Mouse (Mus musculus): ENCODE measurements around the gene Extl2.

Extl2 gene

DNA sequence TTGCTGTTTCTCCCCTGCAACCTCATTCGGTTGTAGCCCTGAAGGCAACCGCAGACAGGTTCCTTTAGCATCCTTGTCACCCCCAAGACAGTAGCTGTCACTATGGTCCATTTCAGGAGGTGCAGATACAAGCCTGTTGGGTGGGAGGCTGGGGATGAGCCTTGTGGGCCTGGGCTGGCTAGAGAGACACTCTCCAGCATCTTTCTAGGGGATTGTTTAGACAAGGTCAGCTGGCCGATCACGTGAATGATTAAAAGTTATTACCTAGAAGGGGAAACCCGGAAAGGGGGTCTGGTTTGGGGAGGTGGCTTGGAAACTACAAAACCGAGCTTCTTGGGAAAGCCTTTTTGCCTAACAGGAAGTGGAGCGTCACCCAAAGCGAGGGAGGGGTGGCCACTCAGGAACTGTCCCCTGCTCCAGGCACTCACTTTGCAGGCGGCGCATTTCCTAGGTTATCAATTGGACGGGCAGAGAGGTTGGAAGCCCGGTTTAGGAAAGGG is 729 bp downstream of the Extl2 start:
- DNase-seq (ENCODE audit: low read depth, low spot score) = peak; percentile 68

DNA sequence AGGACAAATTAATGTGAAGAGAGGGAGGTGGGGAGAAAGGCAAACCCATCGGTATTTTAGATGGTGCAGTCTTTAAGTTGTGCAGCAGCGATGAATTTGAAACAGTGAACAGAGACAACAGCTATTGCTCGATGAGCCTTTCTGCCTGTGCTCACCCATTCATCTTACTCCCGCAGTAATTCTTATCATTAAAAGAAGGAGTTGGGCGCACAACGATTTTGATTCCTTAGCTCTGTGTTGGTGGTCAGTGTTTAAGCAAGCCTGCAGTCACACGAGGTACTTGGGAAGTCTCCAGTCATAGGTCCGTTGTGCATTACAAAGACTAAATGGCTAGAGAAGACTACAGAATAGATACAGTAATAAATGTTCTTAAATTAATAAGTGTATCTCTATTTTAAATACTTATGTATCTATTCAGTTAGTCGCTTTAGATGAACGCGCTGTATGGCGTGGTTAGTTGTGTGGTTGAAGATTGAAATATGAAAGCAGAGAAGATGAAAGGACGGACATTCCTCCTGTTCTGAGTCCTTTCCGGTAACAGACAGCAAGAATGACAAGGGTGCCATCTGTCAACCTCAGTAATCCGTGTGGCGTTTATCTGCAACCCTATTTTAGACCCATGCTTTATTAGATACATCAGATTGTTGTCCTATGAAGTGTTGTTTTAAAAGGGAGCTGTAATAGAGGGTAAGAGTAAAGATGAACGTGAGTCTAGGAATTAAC is 2.5 kb downstream of the Extl2 start:
- DNase-seq (ENCODE audit: low read depth, low spot score) = no peak

DNA sequence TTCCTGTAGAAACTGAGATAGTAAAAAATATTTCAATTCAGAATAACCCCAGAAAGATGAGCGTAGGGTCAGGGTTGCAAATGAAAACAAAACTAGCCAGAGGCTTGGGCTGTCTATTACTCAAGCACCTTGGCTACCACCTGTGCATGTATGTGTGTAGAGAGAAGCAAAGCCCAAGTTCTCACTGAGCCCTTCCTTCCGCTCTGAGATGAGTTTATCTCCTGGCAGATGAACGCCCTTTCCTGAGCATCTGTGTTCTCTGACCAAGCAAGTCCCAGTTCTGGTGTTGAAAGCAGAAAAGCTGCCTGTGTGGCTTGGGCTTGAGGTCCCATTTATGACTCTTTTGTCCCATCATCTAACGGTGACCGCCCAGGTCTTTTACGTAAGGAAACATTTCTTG is 7.6 kb downstream of the Extl2 start:
- no peak for DNase-seq (ENCODE audit: low read depth, low spot score)

DNA sequence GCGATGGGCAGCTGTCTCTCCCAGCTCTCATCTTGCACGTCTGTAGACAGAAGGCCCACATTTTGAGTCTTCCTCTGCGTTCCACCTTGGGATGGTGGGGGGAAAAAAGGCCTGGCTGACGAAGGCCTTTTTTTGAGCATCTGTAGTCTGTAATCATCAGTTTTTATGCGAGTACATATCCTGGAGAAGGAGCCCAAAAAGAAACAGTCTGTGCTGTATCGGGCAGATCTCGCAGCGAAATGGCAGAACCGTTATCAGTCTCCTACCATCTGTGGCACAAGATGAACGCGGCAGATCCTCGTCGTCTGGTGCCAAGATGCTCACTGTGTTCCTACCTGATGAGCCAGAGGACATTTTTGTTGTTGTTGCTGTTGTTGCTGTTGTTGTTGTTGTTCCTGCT is 8.9 kb downstream of the Extl2 start:
- DNase-seq (ENCODE audit: low read depth, low spot score) = no peak

DNA sequence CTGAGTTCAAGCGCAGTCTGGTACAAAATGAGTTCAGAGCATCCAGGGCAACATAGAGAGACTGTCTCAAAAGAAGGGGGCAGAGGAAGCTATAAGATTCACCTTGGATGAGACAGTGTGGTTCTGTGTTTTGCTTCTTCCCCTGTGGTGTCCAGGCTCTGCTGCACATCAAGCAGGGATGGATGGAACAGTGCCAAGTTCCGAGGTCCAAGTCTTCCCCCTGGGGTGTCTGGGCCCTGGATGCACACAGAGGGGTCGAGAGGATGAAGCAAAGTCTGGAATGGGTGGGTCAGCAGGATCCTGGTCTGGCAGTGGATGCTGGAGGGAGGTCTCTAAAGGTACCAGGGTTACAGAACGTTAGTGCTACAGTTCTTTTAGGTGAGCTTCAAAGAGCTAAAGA is 11.3 kb downstream of the Extl2 start:
- DNase-seq (ENCODE audit: low read depth, low spot score) = no peak

DNA sequence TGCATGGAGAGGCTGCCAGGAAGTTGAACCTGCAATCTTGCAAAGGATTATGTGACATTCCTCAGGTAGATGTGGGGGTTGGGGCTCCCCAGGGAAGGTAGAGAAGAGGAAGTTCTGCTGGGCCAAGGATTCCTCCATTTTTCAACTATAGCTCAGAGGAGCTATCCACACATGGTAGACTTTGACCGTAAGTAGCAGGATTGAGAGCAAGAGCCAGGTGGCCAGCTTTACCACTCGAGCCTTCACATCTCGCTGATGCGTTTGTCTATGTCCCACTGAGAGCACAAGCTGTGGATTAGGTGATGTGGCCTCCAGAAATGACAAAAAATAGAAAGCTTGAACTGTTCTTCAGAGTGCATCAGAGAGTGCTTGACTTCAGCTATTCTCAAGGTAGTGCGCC is 11.9 kb downstream of the Extl2 start:
- DNase-seq (ENCODE audit: low read depth, low spot score) = no peak

DNA sequence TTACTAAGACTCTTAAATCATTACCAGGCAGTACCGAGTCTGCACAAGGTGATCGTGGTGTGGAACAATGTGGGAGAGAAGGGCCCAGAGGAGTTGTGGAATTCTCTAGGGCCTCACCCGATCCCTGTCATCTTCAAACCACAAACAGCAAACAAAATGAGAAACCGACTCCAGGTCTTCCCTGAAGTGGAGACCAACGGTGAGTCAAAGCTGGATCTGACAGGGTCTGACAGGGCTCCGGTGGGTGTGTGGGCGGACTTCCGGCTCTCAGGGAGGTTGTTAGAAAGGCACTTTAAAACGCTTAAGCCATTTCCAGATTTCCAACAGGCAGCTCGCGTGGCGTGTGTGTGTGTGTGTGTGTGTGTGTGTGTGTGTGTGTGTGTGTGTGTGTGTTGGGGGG is 17.0 kb downstream of the Extl2 start:
- no peak for DNase-seq (ENCODE audit: low read depth, low spot score)

DNA sequence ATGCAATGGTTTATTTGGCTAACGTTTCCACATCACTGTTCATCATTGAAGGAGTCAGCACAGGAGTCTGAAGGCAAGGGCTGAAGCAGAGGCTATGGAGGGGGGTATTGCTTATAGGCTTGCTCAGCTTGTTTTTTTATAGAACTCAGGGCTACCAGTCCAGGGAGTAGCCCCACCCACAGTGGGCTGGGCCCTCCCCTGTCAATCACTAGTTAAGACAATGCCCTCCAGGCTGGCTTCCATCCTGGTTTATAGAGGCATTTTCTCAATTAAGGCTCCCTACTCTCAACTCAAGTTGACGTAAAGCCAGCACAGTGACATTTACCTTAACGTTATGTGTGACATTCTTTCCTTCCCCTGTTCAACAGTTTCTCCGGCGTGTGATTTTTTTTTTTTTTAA is 17.4 kb downstream of the Extl2 start:
- DNase-seq (ENCODE audit: low read depth, low spot score) = no peak

DNA sequence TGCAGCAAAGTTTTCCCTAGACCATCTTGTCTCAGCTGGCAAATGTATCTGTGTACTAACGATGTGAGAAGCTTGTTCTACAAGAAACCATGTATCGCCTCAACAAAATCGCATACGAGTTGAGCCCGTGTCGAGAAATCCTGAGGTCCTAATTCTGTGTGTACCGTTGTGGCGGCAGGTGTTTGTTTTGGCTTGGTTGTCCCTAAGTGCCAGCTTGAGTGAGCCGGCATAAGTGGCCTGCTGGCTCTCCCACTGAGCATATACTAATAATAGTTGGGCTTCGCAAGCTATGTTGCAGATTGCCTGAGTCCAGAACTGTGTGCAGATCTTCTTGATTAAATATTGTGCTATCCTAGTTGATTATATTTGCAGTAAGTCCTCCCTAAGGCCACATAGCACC is 18.4 kb downstream of the Extl2 start:
- no peak for DNase-seq (ENCODE audit: low read depth, low spot score)

DNA sequence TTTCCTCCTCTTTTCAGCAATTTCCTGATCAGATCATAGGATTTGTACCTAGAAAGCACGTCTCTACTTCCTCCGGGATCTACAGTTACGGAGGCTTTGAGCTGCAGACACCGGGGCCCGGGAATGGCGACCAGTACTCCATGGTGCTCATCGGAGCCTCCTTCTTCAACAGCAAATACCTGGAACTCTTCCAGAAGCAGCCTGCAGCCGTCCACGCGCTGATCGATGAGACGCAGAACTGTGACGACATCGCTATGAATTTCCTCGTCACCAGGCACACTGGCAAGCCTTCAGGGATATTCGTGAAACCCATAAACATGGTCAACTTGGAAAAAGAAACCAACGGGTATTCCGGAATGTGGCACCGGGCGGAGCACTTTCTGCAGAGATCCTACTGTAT is 19.7 kb downstream of the Extl2 start:
- no peak for DNase-seq (ENCODE audit: low read depth, low spot score)

DNA sequence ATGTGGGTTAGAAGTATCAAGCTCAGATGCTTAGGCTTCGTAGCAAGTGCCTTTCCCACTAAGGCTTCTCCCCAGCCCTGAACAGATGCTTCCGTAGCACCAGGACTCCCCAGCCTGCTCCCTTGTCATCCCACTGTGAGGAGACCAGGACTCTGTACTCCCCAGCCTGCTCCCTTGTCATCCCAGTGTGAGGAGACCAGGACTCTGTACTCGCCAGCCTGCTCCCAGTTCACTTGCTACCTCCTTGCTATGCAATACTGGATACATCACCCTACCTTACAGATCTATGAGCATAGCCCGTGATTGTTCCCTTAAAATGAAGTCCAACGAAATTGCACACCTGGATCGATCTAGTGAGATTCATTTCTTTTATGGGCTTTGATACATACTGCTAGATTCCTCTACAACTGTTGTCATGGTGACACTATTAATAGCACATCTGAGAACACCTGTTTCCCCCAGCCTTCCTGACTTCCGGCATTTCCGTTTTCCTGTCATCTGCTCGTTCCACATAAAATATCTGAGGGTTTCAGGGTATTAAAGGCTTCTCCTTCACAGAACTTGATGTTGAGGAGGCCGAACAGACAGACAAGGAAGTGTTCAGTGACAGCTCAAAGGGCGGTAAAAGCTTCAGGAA is 23.0 kb downstream of the Extl2 start:
- DNase-seq (ENCODE audit: low read depth, low spot score) = no peak

DNA sequence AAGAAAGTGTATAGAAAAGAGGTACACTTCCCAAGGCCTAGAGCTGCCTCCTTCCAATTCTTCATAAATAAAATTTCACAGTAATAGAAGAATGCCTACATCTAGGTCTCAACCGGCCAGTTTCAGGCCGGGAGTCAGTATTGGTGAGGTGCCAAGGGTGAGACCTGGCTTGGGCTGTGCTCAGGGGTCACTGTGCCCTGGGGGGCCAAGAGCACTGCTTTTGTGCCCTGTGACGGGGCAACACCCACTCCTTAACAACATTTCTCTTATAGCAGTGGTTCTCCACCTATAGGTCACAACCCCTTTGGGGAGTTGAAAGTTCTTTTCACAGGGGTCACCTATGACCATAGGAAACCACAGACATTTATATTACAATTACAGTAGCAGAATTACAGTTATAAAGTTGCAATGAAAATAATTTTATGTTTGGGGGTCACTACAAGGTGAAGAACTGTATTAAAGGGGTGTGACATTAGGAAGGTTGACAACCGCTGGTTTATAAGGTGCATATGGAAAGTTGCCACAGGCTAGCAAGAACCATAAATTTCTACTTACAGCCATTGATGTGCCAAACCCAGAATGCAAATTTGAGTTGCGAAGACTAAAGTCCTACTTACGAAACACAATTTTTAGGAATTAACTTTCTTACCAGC is 26.1 kb downstream of the Extl2 start:
- no peak for DNase-seq (ENCODE audit: low read depth, low spot score)

DNA sequence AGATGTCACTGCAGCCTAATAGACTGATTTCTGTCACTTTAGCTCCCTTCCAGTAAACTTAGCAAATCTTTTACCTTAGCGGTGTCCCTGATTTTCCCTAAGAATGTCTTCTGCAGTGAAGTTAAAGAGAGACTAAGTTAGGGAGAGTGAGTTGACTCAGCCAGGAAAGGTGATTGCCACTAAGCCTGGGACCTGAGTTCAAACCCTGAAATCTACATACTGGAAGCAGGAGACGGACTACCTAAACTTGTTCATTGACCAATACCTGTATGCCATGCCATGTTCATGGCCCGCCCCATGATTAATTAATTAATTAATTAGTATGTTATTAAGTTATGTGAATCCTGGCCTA is 26.6 kb downstream of the Extl2 start:
- DNase-seq (ENCODE audit: low read depth, low spot score) = peak; percentile 39

DNA sequence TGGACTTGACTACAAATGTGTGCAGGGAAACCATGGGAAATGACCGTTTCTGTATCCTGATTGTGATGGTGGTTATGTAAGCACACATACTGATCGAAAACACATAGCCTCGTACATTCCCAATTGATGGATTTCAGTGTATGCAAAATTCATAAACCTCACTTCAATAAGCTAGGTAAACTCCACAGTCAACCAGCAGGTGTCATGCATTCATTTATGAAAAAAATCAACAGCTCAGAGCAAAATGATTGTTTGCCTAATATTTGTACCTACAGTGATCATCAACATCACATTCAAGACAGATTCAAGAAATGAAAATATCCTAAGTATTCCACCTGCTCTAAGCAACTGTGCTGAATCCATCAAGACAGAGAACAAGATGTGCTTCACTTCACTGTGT is 33.5 kb downstream of the Extl2 start:
- no peak for DNase-seq (ENCODE audit: low read depth, low spot score)

DNA sequence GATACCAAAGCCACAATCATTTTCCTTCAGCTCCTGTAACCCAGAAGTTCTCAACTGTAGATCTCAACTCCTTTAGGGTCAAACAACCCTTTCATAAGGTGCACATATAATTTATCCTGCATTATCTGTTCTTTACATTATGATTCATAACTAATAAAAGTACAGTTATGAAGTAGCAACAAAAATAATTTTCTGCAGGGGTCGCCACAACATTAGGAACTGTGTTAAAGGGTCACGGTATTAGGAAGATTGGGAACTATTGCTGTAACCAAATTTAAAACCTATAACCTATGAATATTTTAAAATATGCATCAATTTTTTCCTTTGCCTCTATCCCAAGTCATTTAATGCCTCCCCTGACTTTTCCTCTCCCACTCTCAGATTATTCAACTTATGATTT is 38.7 kb downstream of the Extl2 start:
- DNase-seq (ENCODE audit: low read depth, low spot score) = no peak

DNA sequence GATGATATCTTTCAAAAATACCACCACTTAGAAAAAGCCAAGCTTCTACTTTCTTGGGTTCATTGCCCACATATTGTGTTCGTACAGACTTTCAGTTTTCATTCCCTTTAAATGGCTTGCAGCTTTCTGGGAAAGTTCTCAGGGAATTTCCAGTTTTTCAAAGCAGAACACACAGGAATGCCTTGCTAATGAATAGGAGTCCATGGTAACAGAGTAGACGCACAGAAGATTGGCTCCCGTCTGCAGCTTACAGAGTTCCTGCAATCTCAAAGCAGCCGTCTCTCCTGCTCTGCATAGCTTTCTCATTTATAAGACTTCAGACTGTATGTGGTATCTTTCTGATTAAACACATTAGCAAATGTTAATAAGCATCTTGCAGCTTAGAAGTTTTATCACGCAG is 39.8 kb downstream of the Extl2 start:
- no peak for DNase-seq (ENCODE audit: low read depth, low spot score)

DNA sequence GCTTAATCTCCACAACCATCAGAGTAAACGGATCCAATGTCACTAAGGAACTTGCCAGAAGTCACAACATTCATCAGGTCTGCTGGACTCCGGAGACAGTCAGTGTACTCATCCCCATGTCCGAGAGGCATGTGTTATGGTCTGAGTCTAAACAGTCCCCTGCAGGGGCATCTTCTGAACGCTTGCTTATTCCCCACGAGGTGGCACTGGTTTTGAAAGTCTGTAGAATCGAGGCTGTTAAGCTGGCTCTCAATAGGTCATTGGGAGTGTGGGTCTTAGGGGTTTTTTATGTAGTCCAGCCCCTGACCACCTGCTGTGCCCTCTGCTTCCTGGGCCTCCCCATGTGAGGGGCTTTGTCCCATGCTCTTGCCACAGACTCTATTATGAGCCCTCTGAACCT is 49.8 kb downstream of the Extl2 start:
- no peak for DNase-seq (ENCODE audit: low read depth, low spot score)

DNA sequence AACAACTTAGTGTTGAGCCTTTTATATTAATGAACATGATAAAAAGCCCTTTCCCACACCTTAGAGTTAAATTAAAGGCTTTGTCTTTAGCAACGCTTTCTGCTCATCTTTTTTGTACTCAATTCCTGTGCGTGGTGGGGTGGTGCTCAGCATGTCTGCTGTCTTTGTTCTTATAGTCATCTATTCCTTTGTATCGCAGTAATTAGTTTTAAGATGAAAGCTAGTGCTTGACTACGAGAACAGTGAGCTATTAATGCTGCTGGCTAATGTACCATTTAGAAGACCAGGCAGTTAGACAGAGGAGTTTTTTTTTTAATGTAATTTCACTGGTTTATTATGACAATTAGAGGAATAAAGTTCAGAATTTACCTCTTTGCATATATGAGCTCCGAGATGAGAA is 53.1 kb downstream of the Extl2 start:
- DNase-seq (ENCODE audit: low read depth, low spot score) = no peak

DNA sequence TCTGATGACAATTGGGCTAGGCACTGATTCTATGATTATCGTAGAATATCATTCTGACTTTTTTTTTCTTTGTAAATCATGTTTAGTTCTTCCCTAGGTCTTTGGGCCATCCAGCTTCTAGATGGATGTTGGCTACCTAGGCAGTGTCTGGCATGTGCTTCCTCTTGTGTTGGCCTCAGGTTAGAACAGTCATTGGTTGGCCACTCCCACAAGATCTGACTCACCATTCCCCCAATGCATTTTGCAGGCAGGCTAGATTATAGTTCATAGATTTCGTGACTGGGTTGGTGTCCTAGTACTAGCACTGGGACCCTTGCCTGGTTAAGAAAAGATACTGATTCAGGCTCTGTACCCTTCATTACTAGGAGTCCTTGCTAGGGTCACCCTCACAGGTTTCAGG is 54.9 kb downstream of the Extl2 start:
- DNase-seq (ENCODE audit: low read depth, low spot score) = no peak

DNA sequence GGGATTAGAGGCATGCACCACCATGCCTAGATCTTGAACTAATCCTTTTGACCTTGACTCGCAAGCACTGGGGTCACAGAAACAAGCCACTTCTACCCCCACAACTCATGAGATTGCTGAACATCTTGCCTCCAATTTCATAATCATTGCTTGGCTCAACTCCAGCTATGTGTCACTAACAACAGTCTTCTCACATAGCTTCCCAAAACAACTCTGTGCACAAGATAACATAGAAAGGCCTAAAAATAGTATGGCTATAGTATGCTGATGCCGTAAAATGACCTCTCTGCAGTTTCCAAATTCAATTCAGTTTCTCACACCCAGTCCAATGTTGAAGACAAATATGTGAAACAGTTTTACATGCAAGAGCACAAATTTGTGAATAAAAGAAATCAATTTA is 65.3 kb downstream of the Extl2 start:
- no peak for DNase-seq (ENCODE audit: low read depth, low spot score)

DNA sequence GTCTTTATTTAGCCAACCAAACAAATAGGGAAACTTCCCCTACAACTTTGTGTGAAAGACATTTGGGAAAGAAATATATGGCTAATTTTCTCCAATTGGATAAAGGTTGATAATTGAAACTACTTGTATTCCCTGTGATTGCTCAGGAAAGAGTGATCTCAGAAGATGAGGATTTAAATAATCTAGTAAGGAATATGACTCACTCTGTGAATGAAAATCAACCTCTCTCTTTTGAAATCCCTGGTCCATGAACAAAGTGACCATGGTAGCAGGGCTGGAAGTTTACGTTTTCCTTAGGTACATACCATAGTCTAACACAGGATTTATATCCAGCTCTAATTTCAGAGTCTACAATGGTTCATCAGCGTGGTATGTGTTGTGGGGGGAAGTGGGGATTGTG is 69.5 kb downstream of the Extl2 start:
- no peak for DNase-seq (ENCODE audit: low read depth, low spot score)

DNA sequence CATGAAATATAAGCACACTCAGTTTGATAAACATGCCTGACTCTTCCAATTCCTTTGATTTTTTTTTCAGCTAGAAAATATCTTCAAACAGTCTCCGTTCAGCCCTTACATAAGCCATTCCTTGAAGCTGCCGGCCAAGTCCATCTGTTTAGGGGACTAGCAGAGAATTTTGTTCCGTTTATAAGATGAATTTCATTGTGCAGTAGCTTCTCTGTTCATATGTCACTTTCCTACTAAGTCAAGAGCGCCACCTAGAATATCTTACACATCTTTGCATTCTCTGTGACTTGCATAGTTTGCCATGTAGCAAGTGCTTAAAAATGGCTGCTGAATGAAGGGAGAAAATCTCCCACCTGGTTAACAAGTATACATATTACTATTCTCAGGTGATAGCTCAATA is 71.2 kb downstream of the Extl2 start:
- DNase-seq (ENCODE audit: low read depth, low spot score) = no peak

Measured in brain, embryonic 18.5 days (tissue).